Mouse (Mus musculus): ENCODE data around the gene Phc1. TPM values are rescaled to one million over a fixed set of nuclear protein-coding genes. Genes with fewer than 3 reads are reported as not detected.
A peak's percentile ranks its signal among the peaks of the same experiment; 100 is the strongest.
"Not testable (repeated sequence)": the region's sequence is repeated elsewhere in the genome, so short reads cannot be mapped to it uniquely, and the experiment has no call there.

Phc1 gene
- polyA plus RNA-seq (2015; fragmentation: Nextera tagmentation; extraction: Ambion mirVana), result 13.6 and 14.0 TPM in 2 replicates

- peaks cover 20% of the 10 kb centered on the region for H3K4me1 ChIP-seq (replicated peaks; ENCODE audit: insufficient read depth, low read length)
- peak within 1 kb of the TSS; percentile 65 for H3K4me3 ChIP-seq (replicated peaks; ENCODE audit: low read depth, low read length)
- no peak for TF ChIP-seq CTCF (IDR thresholded peaks at IDR 0.05; ENCODE audit: low read depth)
- no peaks in the 10 kb centered on the region for H3K27me3 ChIP-seq (ENCODE audit: insufficient read depth, low read length)
- peak within 1 kb of the TSS; percentile 76 for H3K4me2 ChIP-seq (ENCODE audit: low read length)
- WGBS, result 1% methylated on average over 17 of the region's 17 CpGs
- no peaks in the 10 kb centered on the region for H3K36me3 ChIP-seq (ENCODE audit: insufficient read depth, low read length)
- H3K9me3 ChIP-seq (replicated peaks; ENCODE audit: low read length), result no peaks in the 10 kb centered on the region
- H3K9ac ChIP-seq (ENCODE audit: low read depth, low read length), result peak within 1 kb of the TSS; percentile 69
- peak within 1 kb of the TSS; percentile 90 for H3K27ac ChIP-seq
- ATAC-seq (replicated peaks; ENCODE audit: low FRiP score, low read depth) (peak; percentile 17; the same call in 1 of the 2 replicates), DNase-seq (ENCODE audit: low spot score) (peak; percentile 58)
Observed at GRCm38 (mm10) chr6:122340349-122341000, at the start of gene Phc1. Gene Phc1 (minus strand): TSS chr6:122340561.

DNA sequence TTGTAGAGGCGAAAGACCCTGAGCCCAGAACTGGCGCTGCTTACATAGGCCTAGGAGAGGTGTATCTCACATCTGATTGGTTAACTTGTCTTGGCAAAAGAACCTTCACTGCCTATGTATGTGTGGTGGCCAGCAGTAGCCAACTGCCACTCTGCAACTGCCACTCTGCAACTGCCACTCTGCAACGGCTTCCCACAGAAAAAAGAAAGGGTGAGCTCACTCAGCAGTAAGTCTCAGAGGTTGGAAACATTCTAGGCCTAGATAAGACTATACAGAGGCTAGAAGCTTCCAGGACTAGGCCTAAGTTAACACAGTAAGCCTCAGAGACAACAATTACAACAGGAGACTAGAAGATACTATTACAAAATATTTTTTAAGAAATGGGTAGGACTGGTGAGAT, 49.6 kb upstream of the Phc1 start:
- H3K9me3 ChIP-seq (replicated peaks; ENCODE audit: low read length); ATAC-seq (replicated peaks; ENCODE audit: low FRiP score, low read depth); H3K9ac ChIP-seq (ENCODE audit: low read depth, low read length); H3K4me1 ChIP-seq (replicated peaks; ENCODE audit: insufficient read depth, low read length); H3K4me2 ChIP-seq (ENCODE audit: low read length); H3K4me3 ChIP-seq (replicated peaks; ENCODE audit: low read depth, low read length); H3K27me3 ChIP-seq (ENCODE audit: insufficient read depth, low read length); H3K36me3 ChIP-seq (ENCODE audit: insufficient read depth, low read length); H3K27ac ChIP-seq; DNase-seq (ENCODE audit: low spot score): not testable (repeated sequence)
- WGBS, result 51% methylated on average over 3 of the region's 3 CpGs

DNA sequence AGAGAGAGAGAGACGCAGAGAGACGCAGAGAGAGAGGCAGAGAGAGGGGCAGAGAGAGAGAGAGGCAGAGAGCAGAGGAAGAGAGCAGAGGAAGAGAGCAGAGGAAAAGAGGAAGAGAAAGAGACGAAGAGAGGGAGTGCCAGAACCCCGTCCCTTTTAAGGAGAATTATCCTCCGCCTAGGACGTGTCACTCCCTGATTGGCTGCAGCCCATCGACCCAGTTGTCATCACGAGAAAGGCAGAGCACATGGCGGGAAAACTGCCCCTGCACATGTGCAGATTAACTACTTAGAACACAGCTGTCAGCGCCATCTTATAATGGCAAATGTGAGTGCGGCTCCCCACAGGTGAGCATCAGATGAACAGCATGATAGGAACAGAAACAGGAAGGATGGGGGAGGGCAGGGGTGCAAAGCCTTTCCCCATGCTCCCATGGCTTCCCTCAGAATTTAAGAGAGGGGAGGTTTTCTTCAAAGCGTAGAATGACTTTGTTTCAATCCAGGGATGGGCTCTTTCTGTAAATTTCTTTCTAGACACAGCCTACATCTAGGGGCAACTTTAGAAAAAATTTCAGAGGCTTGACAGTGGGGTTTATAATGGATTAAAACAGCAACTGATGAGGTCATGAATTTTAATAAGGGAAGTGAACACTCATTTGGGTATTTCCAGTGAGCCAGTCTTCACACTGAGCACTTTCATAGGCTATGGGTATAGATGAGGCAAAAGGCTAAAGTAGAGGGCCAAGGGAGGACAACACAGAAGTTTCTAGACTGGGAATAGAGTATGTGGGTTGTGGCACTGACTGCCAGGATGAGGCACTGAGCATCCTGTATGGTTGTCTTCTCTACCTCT, 47.0 kb upstream of the Phc1 start:
- H3K4me1 ChIP-seq (replicated peaks; ENCODE audit: insufficient read depth, low read length); DNase-seq (ENCODE audit: low spot score); H3K4me3 ChIP-seq (replicated peaks; ENCODE audit: low read depth, low read length); H3K27me3 ChIP-seq (ENCODE audit: insufficient read depth, low read length); ATAC-seq (replicated peaks; ENCODE audit: low FRiP score, low read depth); H3K9me3 ChIP-seq (replicated peaks; ENCODE audit: low read length); H3K27ac ChIP-seq; H3K4me2 ChIP-seq (ENCODE audit: low read length); H3K36me3 ChIP-seq (ENCODE audit: insufficient read depth, low read length); H3K9ac ChIP-seq (ENCODE audit: low read depth, low read length): not testable (repeated sequence)
- WGBS, result 80% methylated on average over 12 of the region's 12 CpGs

DNA sequence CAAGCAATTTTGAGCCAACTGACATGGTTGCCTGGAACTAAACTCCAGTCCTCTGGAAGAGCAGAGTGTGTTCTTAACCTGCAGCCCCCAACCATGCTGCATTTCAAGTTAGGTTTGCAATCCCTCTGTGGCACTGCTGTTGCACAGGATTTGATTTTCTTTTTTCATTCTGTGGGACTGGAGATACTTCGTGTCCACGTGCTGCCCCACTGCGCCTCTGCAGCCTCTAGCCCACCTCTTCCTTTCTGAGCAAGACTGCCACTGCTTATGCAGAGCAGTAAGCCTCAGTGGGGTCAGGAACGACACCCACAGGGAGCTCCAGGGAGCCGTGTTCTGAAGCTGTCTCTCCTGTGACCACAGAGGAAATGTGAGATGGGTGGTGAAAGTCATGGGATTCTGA, 45.4 kb upstream of the Phc1 start:
- Histone ChIP-seq H3K9ac (ENCODE audit: low read depth, low read length) (no peak overlapping the region), H3K27ac (no peak overlapping the region), H3K4me3 (replicated peaks; ENCODE audit: low read depth, low read length) (no peak overlapping the region), H3K4me1 (replicated peaks; ENCODE audit: insufficient read depth, low read length) (no peaks in the 10 kb centered on the region), H3K27me3 (ENCODE audit: insufficient read depth, low read length) (no peaks in the 10 kb centered on the region), H3K4me2 (ENCODE audit: low read length) (no peak overlapping the region), H3K36me3 (ENCODE audit: insufficient read depth, low read length) (no peaks in the 10 kb centered on the region), H3K9me3 (replicated peaks; ENCODE audit: low read length) (no peaks in the 10 kb centered on the region)
- WGBS, result 59% methylated on average over 5 of the region's 5 CpGs
- ATAC-seq (replicated peaks; ENCODE audit: low FRiP score, low read depth) (no peak), DNase-seq (ENCODE audit: low spot score) (no peak)
- TF ChIP-seq CTCF (IDR thresholded peaks at IDR 0.05; ENCODE audit: low read depth), result no peak

GRCm38 (mm10) chr6:122384886-122385285, 44.5 kb upstream of the Phc1 start:
- Histone ChIP-seq H3K36me3 (ENCODE audit: insufficient read depth, low read length) (no peaks in the 10 kb centered on the region), H3K27me3 (ENCODE audit: insufficient read depth, low read length) (no peaks in the 10 kb centered on the region), H3K27ac (no peak overlapping the region), H3K4me3 (replicated peaks; ENCODE audit: low read depth, low read length) (no peak overlapping the region), H3K9me3 (replicated peaks; ENCODE audit: low read length) (no peaks in the 10 kb centered on the region), H3K4me2 (ENCODE audit: low read length) (no peak overlapping the region), H3K9ac (ENCODE audit: low read depth, low read length) (no peak overlapping the region), H3K4me1 (replicated peaks; ENCODE audit: insufficient read depth, low read length) (no peaks in the 10 kb centered on the region)
- ATAC-seq (replicated peaks; ENCODE audit: low FRiP score, low read depth), result no peak
- TF ChIP-seq CTCF (IDR thresholded peaks at IDR 0.05; ENCODE audit: low read depth), result no peak
- 88% methylated on average over 13 of the region's 13 CpGs for WGBS
- no peak for DNase-seq (ENCODE audit: low spot score)

- Histone ChIP-seq H3K9ac (ENCODE audit: low read depth, low read length) (no peak overlapping the region), H3K27ac (no peak overlapping the region), H3K27me3 (ENCODE audit: insufficient read depth, low read length) (no peaks in the 10 kb centered on the region), H3K4me3 (replicated peaks; ENCODE audit: low read depth, low read length) (no peak overlapping the region), H3K4me1 (replicated peaks; ENCODE audit: insufficient read depth, low read length) (no peaks in the 10 kb centered on the region), H3K4me2 (ENCODE audit: low read length) (no peak overlapping the region), H3K9me3 (replicated peaks; ENCODE audit: low read length) (no peaks in the 10 kb centered on the region), H3K36me3 (ENCODE audit: insufficient read depth, low read length) (no peaks in the 10 kb centered on the region)
- 87% methylated on average over 5 of the region's 5 CpGs for WGBS
- DNase-seq (ENCODE audit: low spot score) (no peak), ATAC-seq (replicated peaks; ENCODE audit: low FRiP score, low read depth) (no peak)
- TF ChIP-seq CTCF (IDR thresholded peaks at IDR 0.05; ENCODE audit: low read depth), result no peak
Observed at GRCm38 (mm10) chr6:122383211-122383610, 42.9 kb upstream of the Phc1 start.
